Mouse (Mus musculus) cortical plate, adult 2 months (tissue): ENCODE measurements at regions not wholly inside any gene's neighbourhood (a gene's known extent, or its start where the extent isn't known, plus 50 kb on each side); places are given as distances from the start of the nearest gene placed in this dataset.

Experiments used
- CTCF ChIP-seq: fragments of 200-500 bp; IDR thresholded peaks from 2 replicates; pipeline ENCODE4 v1.5.1; 2011; ENCODE audit warnings: mild to moderate bottlenecking, control low read depth, low read length; ENCODE audit not compliant: insufficient read depth; ENCODE audit errors: extremely low read depth
- POLR2A ChIP-seq: fragments of 200-500 bp; IDR thresholded peaks from 2 replicates; pipeline ENCODE4 v1.6.1; 2011; ENCODE audit warnings: mild to moderate bottlenecking, low read length, control low read depth; ENCODE audit not compliant: insufficient read depth; ENCODE audit errors: extremely low read depth

DNA sequence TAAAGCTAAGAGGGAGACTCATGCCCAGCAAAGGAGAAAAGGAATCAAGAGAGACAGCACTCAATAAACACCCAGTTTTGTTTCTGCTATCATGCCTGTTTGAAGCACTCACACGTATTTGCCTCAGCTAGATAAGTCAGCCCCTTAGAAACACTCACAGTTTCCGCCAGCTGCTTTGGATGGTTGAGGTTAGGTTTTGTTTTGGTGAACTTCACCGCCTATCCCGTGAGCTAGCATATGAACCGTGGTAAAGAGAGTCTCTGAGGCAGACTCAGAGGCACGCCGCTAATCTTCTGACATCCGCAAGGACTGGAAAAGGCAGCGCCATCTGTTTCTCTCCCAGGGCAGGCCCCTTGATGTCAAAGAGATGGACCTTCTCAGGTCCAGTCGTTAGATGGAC is 73.2 kb upstream of the Prdm1 start:
- no peak for TF ChIP-seq CTCF
- no peak for TF ChIP-seq POLR2A
